Mouse (Mus musculus) heart, adult 2 months (tissue): ENCODE data around the gene Prkd3. TPM values are rescaled to one million over a fixed set of nuclear protein-coding genes. Genes with fewer than 3 reads are reported as not detected.

ENCODE experiments used
- DNase-seq, 2 experiments: peaks; one replicate each; pipeline ENCODE4 v3.0.0; 2021
- H3K27ac ChIP-seq: fragments of 200-600 bp; 2 replicates; pipeline ENCODE4 v1.8.1; 2022
- H3K27me3 ChIP-seq: fragments of 200-500 bp; 2 replicates; pipeline ENCODE4 v1.6.1; 2012; ENCODE audit warnings: mild to moderate bottlenecking, low read length, inconsistent platforms, mixed read lengths; ENCODE audit not compliant: control insufficient read depth, insufficient read depth
- H3K36me3 ChIP-seq: fragments of 200-500 bp; 2 replicates; pipeline ENCODE4 v1.6.1; 2012; ENCODE audit warnings: low read length, inconsistent platforms; ENCODE audit not compliant: control insufficient read depth, insufficient read depth
- H3K4me1 ChIP-seq: fragments of 200-500 bp; 2 replicates; pipeline ENCODE4 v1.6.1; 2011; ENCODE audit warnings: low read length; ENCODE audit not compliant: control insufficient read depth, insufficient read depth
- H3K4me3 ChIP-seq: fragments of 200-600 bp; 2 replicates; pipeline ENCODE4 v1.8.1; 2022
- H3K79me2 ChIP-seq: fragments of 200-500 bp; replicated peaks from 2 replicates; pipeline ENCODE4 v1.6.1; 2012; ENCODE audit warnings: mild to moderate bottlenecking, inconsistent platforms, low read length, moderate library complexity, mixed read lengths; ENCODE audit not compliant: control insufficient read depth, insufficient read depth
- H3K9ac ChIP-seq: fragments of 200-500 bp; 2 replicates; pipeline ENCODE4 v1.6.1; 2012; ENCODE audit warnings: low read depth, mild to moderate bottlenecking, control low read depth, inconsistent platforms, low read length, mixed read lengths
- CTCF ChIP-seq: fragments of 200-600 bp; IDR thresholded peaks from 2 replicates; pipeline ENCODE4 v1.8.1; 2022; ENCODE audit warnings: antibody characterized with exemption, mild to moderate bottlenecking, moderate library complexity
- EP300 ChIP-seq: fragments of 200-500 bp; IDR thresholded peaks from 2 replicates; pipeline ENCODE4 v1.6.1; 2011; ENCODE audit warnings: low read depth, low read length, control low read depth; ENCODE audit not compliant: insufficient read depth
- POLR2A ChIP-seq: fragments of 200-500 bp; IDR thresholded peaks from 2 replicates; pipeline ENCODE4 v1.6.1; 2011; ENCODE audit warnings: mild to moderate bottlenecking, low read depth, low read length, control low read depth; ENCODE audit not compliant: insufficient read depth
- WGBS: fragments of 180-500 bp; shearing (Covaris S2); methylation state at CpG from one replicate; pipeline ENCODE4 v1.1.7; 2018; 5-methylcytosine and 5-hydroxymethylcytosine counted together
- intact Hi-C: fragments of 180-260 bp; cut with DNase I; formaldehyde crosslinking; loops from one replicate; pipeline ENCODE4 v1.15.1; 2025
- polyA plus RNA-seq: library from polyadenylated mRNA; depleted of rRNA; stranded (reverse); fragments of >200 nt; gene quantifications from 2 replicates; pipeline ENCODE4 v1.2.3, GENCODE M21; 2012
- total RNA-seq, 2 experiments: library from RNA; stranded (reverse); gene quantifications; 2 replicates each; pipeline ENCODE4 v1.2.3; 2021

The Prkd3 gene
- total and polyA plus RNA-seq, 3 experiments = 6.9 to 16.6 (median 16.3) TPM

DNA sequence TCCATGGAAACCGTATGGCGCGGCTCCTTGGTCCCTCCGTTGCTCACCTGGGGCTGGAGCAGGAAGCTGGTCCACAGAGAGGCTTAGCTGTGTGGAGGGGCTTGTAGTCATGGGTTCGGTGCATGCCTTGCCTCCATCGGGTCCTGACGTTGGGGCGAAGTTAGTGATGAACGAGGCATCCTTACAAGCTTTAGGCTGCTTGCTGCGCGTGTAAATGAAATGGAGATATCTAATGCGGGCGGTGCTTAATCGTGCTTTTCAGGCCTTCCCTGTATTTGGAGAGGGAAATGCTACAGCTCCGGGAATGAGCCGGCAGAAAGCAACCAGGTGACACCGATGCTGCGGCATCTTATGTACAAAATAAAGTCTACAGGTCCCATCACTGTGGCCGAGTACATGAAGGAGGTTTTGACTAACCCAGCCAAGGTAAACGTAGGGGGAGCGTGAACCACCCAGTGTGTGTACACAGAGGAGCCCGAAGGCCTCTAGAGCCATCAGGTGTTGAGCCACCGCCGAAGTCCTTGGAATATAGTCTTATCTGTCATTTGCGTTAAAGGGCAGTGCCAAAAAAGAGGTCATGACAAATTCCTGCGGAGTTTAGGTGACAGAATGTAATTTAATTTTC lies 83.3 kb downstream of the Prkd3 start:
- peak overlapping the region; percentile 88 for H3K4me3 ChIP-seq
- intact Hi-C loops = loop anchor here (1.0 to 10.0 kb wide), 4 partner anchors 21 to 203 kb away; partner anchors contain the start of genes Cebpzos, Gpatch11, Heatr5b and Prkd3
- peaks cover 1% of the 10 kb centered on the region; the same call in 1 of the 2 replicates for H3K79me2 ChIP-seq
- H3K4me1 ChIP-seq = peaks cover 5% of the 10 kb centered on the region
- WGBS = 7% methylated on average over 26 of the region's 26 CpGs
- peak overlapping the region; percentile 62 for H3K27ac ChIP-seq
- peaks cover 13% of the 10 kb centered on the region for H3K36me3 ChIP-seq
- peak overlapping the region; percentile 82 for H3K9ac ChIP-seq
- H3K27me3 ChIP-seq = no peaks in the 10 kb centered on the region
- no peak for DNase-seq
- TF ChIP-seq CTCF = no peak
- 0 out of 2 replicates have a peak, but pooled peaks have one; percentile 1 for TF ChIP-seq POLR2A

GRCm38 (mm10) chr17:78936466-78937228 lies 84.0 kb downstream of the Prkd3 start, which contains the start of the genes Cebpz and Ndufaf7:
Cebpz (minus strand) TSS chr17:78937066.
Ndufaf7 (plus strand) TSS chr17:78937136.
- Histone ChIP-seq H3K36me3 (peaks cover 13% of the 10 kb centered on the region), H3K4me3 (peak within 1 kb of the TSS; percentile 88), H3K4me1 (peaks cover 5% of the 10 kb centered on the region), H3K9ac (peak within 1 kb of the TSS; percentile 82), H3K27ac (peak within 1 kb of the TSS; percentile 77), H3K79me2 (peaks cover 1% of the 10 kb centered on the region; the same call in 1 of the 2 replicates), H3K27me3 (no peaks in the 10 kb centered on the region)
- under 1% methylated on average over 45 of the region's 45 CpGs for WGBS
- intact Hi-C loops = loop anchor here (1.0 to 10.0 kb wide), 4 partner anchors 20 to 202 kb away; partner anchors contain the start of genes Cebpzos, Gpatch11, Heatr5b and Prkd3
- peak; percentile 97 for DNase-seq
- peak; percentile 91 for TF ChIP-seq POLR2A
- no peak for TF ChIP-seq CTCF
- peak; percentile 53; the same call in 1 of the 2 replicates for TF ChIP-seq EP300

DNA sequence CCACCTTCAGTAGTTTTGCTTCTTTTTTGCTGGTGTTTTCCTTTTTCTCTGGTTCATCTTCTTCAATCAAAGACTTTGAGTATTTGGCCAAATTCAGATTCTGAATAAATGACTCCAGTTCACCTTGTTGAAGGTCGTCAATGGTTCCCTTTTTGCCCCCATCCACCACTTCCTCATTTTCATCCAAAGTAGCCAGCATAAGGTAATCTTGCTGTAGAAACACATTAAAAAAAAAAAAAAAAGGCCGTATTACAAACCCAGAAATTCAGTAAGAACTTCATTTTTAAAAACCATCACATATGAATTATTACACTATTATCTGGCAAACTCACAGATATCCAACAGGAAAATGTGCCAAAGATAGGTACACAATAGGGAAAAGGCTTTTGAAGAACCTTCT lies 84.8 kb downstream of the Prkd3 start:
- intact Hi-C loops = loop anchor here (2.0 to 10.0 kb wide), 3 partner anchors 85 to 201 kb away; partner anchors contain the start of genes Gpatch11, Heatr5b, Prkd3 and Strn
- Histone ChIP-seq H3K9ac (no peak overlapping the region), H3K27ac (no peak overlapping the region), H3K36me3 (peaks cover 13% of the 10 kb centered on the region), H3K4me3 (peak overlapping the region; percentile 88), H3K4me1 (peaks cover 5% of the 10 kb centered on the region), H3K27me3 (no peaks in the 10 kb centered on the region), H3K79me2 (peaks cover 1% of the 10 kb centered on the region; the same call in 1 of the 2 replicates)
- TF ChIP-seq EP300 (no peak), POLR2A (no peak), CTCF (no peak)
- WGBS = 80% methylated on average over 2 of the region's 2 CpGs
- DNase-seq = no peak

DNA sequence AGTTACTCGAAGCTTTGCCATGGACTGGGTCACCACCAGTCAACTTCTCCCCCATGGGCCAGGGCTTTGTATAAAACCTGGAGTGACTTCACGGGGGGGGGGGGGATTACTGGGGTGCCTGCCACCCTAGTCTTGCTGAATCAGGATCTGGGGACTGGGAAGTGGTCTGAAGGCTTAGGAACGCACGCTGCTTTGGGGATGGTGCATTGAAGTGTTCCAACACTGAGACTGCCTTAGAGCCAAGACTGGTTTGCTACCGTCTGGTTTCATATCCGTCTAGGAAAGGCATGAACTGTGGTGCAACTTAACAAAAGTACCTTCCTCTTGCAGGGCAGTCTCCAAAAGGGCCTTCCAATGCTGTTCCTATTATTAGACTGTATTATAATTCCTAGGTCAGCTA lies 102.9 kb downstream of the Prkd3 start:
- intact Hi-C loops = no loop called here

DNA sequence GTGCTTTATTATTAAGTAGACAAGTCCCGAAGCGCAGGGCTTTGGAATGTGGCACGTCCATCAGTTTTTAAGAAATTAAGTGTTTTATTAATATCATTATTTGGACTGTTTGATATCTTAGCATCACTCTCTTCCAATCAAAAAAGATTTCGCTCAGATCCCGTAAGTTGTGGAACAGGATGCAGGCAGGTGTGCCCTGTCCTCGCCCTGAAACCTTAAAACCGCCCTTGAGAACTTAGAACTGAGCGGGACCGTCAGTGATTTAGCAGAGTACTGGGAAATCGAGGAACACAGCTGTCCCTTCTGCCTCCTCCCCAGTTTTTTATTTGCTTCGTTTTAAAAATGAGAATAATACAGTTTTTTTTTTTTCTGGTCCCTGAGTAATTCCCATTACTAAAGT lies 103.7 kb downstream of the Prkd3 start:
- WGBS = 2% methylated on average over 11 of the region's 11 CpGs
- no peak for DNase-seq
- intact Hi-C loops = loop anchor here (1.0 kb wide), 1 partner anchor 20 kb away; the partner anchor contains the start of genes Cebpz and Ndufaf7
- no peaks in the 10 kb centered on the region for H3K27me3 ChIP-seq
- TF ChIP-seq CTCF (no peak), EP300 (no peak), POLR2A (no peak)
- peak overlapping the region; percentile 67 for H3K4me3 ChIP-seq
- H3K79me2 ChIP-seq = no peaks in the 10 kb centered on the region
- peak overlapping the region; percentile 82 for H3K27ac ChIP-seq
- peaks cover 2% of the 10 kb centered on the region; the same call in 1 of the 2 replicates for H3K4me1 ChIP-seq
- H3K9ac ChIP-seq = peak overlapping the region; percentile 81
- peaks cover 2% of the 10 kb centered on the region; the same call in 1 of the 2 replicates for H3K36me3 ChIP-seq

More for the DNA sequence above, 102.9 kb downstream of the Prkd3 start:
- Histone ChIP-seq H3K27ac (no peak overlapping the region), H3K27me3 (no peaks in the 10 kb centered on the region), H3K4me1 (peaks cover 2% of the 10 kb centered on the region; the same call in 1 of the 2 replicates), H3K4me3 (no peak overlapping the region), H3K9ac (no peak overlapping the region), H3K79me2 (no peaks in the 10 kb centered on the region), H3K36me3 (peaks cover 2% of the 10 kb centered on the region)
- TF ChIP-seq POLR2A (no peak), CTCF (no peak), EP300 (no peak)
- no peak for DNase-seq
- WGBS = 46% methylated on average over 6 of the region's 6 CpGs
